Mouse (Mus musculus) adrenal gland, adult 2 months (tissue): Measurements from ENCODE around the gene Hcn3. TPM values are rescaled to one million over a fixed set of nuclear protein-coding genes. Genes with fewer than 3 reads are reported as not detected.

Experiments
- DNase-seq: peaks from one replicate; pipeline ENCODE4 v3.0.0; 2021
- long read RNA-seq: library from polyadenylated mRNA; stranded (forward); transcript quantifications from one replicate; pipeline ENCODE4 v2.0.0, GENCODE M21; 2021
- polyA plus RNA-seq: library from polyadenylated mRNA; depleted of rRNA; stranded (reverse); fragments of >200 nt; gene quantifications from 2 replicates; pipeline ENCODE4 v1.2.3, GENCODE M21; 2012; rRNA removed
- total RNA-seq, 2 experiments: library from RNA; stranded (reverse); gene quantifications; 2 replicates each; pipeline ENCODE4 v1.2.3; 2021

Gene Hcn3
- total RNA-seq (1 to 10 TPM; 2.4 to 6.6 TPM), polyA plus RNA-seq (20.9 and 34.5 TPM in 2 replicates)
- long read RNA-seq, full-length matches to known transcripts, result 1 of 1 reads
- long read RNA-seq, partial matches to known transcripts, result 0 of 1 reads
- long read RNA-seq, other reads (novel, unspliced or antisense), result 0 of 1 reads

- peak; percentile 76 for DNase-seq
Observed at GRCm38 (mm10) chr3:89159616-89160344, at the start of gene Hcn3. Gene Hcn3 (minus strand): TSS chr3:89160196.

DNA sequence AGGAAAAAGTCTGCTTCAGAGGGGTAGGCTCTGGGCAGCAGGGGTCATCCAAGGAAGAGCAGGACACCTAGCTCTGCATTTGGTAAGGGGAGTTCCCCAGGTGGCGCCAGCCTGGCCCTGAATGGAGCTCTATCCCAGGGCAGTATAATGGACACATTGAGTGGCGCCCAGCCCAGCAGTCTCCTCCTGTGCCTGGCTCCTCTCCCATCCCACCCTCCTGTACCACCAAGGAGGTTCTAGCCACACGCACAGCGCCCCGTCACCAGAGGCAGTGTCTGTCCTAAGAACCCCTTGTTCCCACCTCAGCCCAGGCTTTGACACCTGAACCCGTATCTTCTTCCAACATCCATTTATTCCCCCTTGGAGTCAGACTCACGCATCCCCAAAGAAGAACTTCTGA is 49.7 kb upstream of the Hcn3 start:
- no peak for DNase-seq

GRCm38 (mm10) chr3:89208736-89209135 is 48.7 kb upstream of the Hcn3 start:
- DNase-seq, result no peak

DNA sequence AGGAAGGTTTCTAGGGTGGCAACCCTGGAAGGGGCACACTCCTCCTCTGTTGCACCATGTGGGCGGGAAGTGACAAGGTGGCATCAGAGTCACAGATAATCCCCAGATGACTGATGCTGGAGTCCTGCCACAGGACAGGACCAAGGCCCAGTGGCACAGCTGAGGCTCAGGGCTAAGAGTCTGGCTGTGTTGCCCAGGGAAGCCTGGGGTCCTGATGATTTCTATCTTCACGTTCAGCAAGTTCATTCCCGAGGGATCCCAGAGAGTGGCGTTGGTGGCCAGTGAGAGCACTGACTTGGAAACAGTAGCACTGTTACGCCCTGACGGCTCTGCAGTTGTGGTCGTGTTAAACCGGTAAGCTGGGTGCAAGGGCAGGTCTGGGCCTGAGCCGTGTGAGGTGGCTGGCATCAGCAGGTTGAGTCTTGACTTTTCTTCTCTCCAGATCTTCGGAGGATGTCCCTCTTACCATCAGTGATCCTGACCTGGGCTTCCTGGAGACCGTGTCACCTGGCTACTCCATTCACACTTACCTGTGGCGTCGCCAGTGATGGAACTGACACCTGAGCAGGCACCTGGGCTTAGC is 48.2 kb upstream of the Hcn3 start:
- no peak for DNase-seq

DNA sequence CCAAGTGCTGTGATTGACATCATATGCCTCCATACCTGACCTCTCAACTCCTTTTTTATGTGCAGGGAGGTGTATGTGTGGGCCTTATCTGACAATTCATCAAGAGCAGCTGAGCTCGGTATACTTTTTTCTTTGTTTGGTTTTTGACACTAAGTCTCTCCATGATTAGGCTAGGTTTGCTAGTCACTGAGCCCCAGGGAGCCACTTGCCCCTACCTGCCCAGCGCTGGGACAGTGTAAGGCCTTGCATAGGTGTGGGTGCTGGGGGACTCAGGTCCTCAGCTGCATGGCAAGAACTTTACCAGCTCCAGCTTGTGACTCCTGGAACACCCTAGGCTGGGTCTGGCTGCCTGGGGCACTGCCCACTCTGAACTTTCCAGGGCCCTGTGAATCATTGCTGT is 46.7 kb upstream of the Hcn3 start:
- no peak for DNase-seq

DNA sequence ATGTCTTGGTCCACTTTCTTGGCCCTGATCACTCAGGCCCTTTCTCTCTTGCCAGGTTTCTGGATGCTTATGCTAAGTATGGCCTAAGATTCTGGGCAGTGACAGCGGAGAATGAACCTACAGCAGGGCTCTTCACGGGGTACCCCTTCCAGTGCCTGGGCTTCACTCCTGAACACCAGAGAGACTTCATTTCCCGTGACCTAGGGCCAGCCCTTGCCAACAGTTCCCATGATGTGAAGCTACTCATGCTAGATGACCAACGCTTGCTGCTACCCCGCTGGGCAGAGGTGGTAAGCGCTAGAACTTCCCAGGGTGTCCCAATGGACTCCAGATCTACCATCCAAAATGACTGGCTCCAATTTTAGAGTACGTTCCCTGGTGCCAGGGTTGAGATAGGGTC is 46.1 kb upstream of the Hcn3 start:
- no peak for DNase-seq

- DNase-seq, result no peak
Observed at GRCm38 (mm10) chr3:89203142-89203514, 43.1 kb upstream of the Hcn3 start.

GRCm38 (mm10) chr3:89202253-89203141 is 42.5 kb upstream of the Hcn3 start, which contains the start of gene Gba:
Gene Gba (plus strand): TSS chr3:89202928.
- peak; percentile 88 for DNase-seq

DNA sequence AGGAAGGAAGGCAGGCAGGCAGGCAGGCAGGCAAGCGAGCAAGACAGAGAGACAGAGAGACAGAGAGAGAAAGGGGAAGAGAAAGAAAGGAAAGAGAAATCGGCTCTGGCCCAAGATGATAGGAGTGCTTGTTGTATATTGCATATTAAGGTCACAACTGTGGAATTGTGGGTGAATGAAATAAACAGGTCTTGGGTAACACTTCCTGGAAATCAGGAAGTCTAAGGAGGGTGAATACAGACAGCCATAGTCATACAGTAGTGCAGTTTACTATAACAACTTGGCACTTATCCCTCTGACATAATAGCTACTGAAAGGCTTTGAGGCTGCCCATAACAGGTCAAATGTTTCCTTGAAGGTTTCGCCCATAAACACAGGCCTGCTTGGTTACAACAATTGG is 39.8 kb upstream of the Hcn3 start:
- no peak for DNase-seq

GRCm38 (mm10) chr3:89195979-89196877 is 36.2 kb upstream of the Hcn3 start:
- DNase-seq, result peak; percentile 91

GRCm38 (mm10) chr3:89193853-89194252 is 33.9 kb upstream of the Hcn3 start:
- no peak for DNase-seq

- no peak for DNase-seq
Observed at GRCm38 (mm10) chr3:89193351-89193750, 33.4 kb upstream of the Hcn3 start.

- no peak for DNase-seq
Observed at GRCm38 (mm10) chr3:89190436-89190835, 30.4 kb upstream of the Hcn3 start.

GRCm38 (mm10) chr3:89188478-89188875 is 28.5 kb upstream of the Hcn3 start:
- DNase-seq, result no peak

- DNase-seq, result no peak
Observed at GRCm38 (mm10) chr3:89187690-89188477, 27.9 kb upstream of the Hcn3 start.

- DNase-seq, result no peak
Observed at GRCm38 (mm10) chr3:89187197-89187596, 27.2 kb upstream of the Hcn3 start.

GRCm38 (mm10) chr3:89183959-89184315 is 23.9 kb upstream of the Hcn3 start:
- no peak for DNase-seq

- peak; percentile 93 for DNase-seq
Observed at GRCm38 (mm10) chr3:89183058-89183958, 23.3 kb upstream of the Hcn3 start, which contains the start of gene Fam189b. Gene Fam189b (plus strand): TSS chr3:89183143.

DNA sequence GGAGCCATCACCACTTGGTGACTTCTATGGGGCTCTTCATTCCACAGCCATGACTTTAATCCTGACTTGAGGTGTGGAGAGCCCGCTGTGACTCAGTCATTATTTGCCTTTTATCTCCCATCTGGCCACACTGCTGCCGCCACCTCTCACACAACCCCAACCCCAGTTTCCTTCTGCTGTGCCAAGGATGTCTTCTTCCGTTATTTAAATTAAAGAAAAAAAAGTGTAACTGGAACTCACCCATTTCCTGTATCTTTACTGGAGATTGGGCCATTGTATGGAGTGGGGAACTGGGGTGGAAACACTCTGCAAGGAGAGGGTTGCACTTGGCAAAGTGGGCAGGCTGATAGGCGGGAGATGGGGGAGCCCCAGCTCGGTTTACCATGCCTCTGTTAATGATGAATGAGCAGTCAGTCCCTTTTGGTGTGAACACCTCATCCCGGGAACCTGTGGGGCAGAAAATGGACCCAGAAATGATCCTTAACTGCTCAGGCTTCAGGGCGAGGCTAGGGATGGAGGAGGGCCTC is 22.6 kb upstream of the Hcn3 start:
- DNase-seq, result no peak
